ENCODE assay signal across 8 mouse cellular contexts in genomic region chr7:81933061-81933600, GRCm38 (mm10). TPM values are rescaled to one million over a fixed set of nuclear protein-coding genes. Genes with fewer than 3 reads are reported as not detected.
DNase-seq lines count a peak whose midpoint lies in the region; ATAC-seq and TF ChIP-seq lines count a peak whose summit lies in the region.

No protein-coding gene starts in this region.

- WGBS in intestine, embryonic 14.5 days, result 4% methylated on average over 23 of the region's 23 CpGs
- 4% methylated on average over 23 of the region's 23 CpGs for WGBS in midbrain, embryonic 14.5 days

- H3K9ac ChIP-seq in intestine, embryonic 14.5 days (ENCODE audit: low read length), result peak overlapping the region; percentile 86
- H3K9ac ChIP-seq in midbrain, embryonic 14.5 days (replicated peaks; ENCODE audit: low read length), result peak overlapping the region; percentile 100

- H3K36me3 ChIP-seq in testis, adult 2 months (ENCODE audit: control insufficient read depth, insufficient read depth, low read length), result no peaks in the 10 kb centered on the region
- no peaks in the 10 kb centered on the region for H3K36me3 ChIP-seq in intestine, embryonic 14.5 days (ENCODE audit: control insufficient read depth, insufficient read depth, low read length)
- H3K36me3 ChIP-seq in midbrain, embryonic 14.5 days (ENCODE audit: control insufficient read depth, insufficient read depth, low read length), result no peaks in the 10 kb centered on the region

- no peaks in the 10 kb centered on the region for H3K27me3 ChIP-seq in testis, adult 2 months (ENCODE audit: control insufficient read depth, insufficient read depth, low read length)
- H3K27me3 ChIP-seq in intestine, embryonic 14.5 days (replicated peaks; ENCODE audit: control insufficient read depth, insufficient read depth, low read length), result no peaks in the 10 kb centered on the region; the same call in 1 of the 2 replicates
- H3K27me3 ChIP-seq in midbrain, embryonic 14.5 days (ENCODE audit: control insufficient read depth, insufficient read depth, low read length), result no peaks in the 10 kb centered on the region

- no peak for TF ChIP-seq POLR2A in testis, adult 2 months (IDR thresholded peaks at IDR 0.05; ENCODE audit: control insufficient read depth, low read depth, low read length)

- no peak for TF ChIP-seq CTCF in testis, adult 2 months (IDR thresholded peaks at IDR 0.05; ENCODE audit: control insufficient read depth, insufficient read depth, insufficient replicate concordance, low read depth, low read length)

- peak overlapping the region; percentile 57 for H3K4me2 ChIP-seq in intestine, embryonic 14.5 days (ENCODE audit: low read length)
- H3K4me2 ChIP-seq in midbrain, embryonic 14.5 days (ENCODE audit: low read length), result peak overlapping the region; percentile 79

- peak; percentile 30 for DNase-seq in cerebellum, adult 11-12 months
- DNase-seq in testis, postnatal 10 days (ENCODE audit: low spot score), result no peak
- DNase-seq in intestine, embryonic 14.5 days (ENCODE audit: low spot score), result no peak
- no peak for DNase-seq in midbrain, embryonic 14.5 days
- DNase-seq in layer of hippocampus, adult 9-11 months, result no peak

- H3K27ac ChIP-seq in testis, adult 2 months (ENCODE audit: control insufficient read depth, insufficient read depth, low read depth, low read length), result peak overlapping the region; percentile 85
- peak overlapping the region; percentile 92 for H3K27ac ChIP-seq in intestine, embryonic 14.5 days (ENCODE audit: low read depth)
- peak overlapping the region; percentile 99 for H3K27ac ChIP-seq in midbrain, embryonic 14.5 days (replicated peaks; ENCODE audit: low read depth, low read length)

- peaks cover 12% of the 10 kb centered on the region for H3K4me1 ChIP-seq in testis, adult 2 months (ENCODE audit: control insufficient read depth, insufficient read depth, low read length)
- peaks cover 9% of the 10 kb centered on the region for H3K4me1 ChIP-seq in intestine, embryonic 14.5 days (replicated peaks; ENCODE audit: control insufficient read depth, insufficient read depth, low read length)
- peaks cover 29% of the 10 kb centered on the region for H3K4me1 ChIP-seq in midbrain, embryonic 14.5 days (ENCODE audit: control insufficient read depth, insufficient read depth, low read length)

- no peaks in the 10 kb centered on the region for H3K9me3 ChIP-seq in intestine, embryonic 14.5 days (ENCODE audit: control insufficient read depth, low read length)
- H3K9me3 ChIP-seq in midbrain, embryonic 14.5 days (ENCODE audit: control insufficient read depth, low read length), result no peaks in the 10 kb centered on the region

- H3K4me3 ChIP-seq in testis, adult 2 months (ENCODE audit: control insufficient read depth, low read depth, low read length), result peak overlapping the region; percentile 93
- H3K4me3 ChIP-seq in intestine, embryonic 14.5 days (ENCODE audit: low read depth, low read length), result peak overlapping the region; percentile 72
- peak overlapping the region; percentile 96 for H3K4me3 ChIP-seq in midbrain, embryonic 14.5 days (replicated peaks; ENCODE audit: low read depth, low read length)

- ATAC-seq in cerebellum, adult (ENCODE audit: insufficient number of reproducible peaks, low FRiP score, low TSS enrichment), result no peak
- ATAC-seq in intestine, embryonic 14.5 days (replicated peaks; ENCODE audit: low FRiP score, low TSS enrichment, low read depth), result peak; percentile 25; the same call in 1 of the 2 replicates
- peak; percentile 31 for ATAC-seq in midbrain, embryonic 14.5 days (ENCODE audit: low FRiP score, low TSS enrichment)
- ATAC-seq in erythroblast, adult 5-6 weeks (replicated peaks; ENCODE audit: low FRiP score, poor library complexity, severe bottlenecking), result no peak

RNA-seq across cellular contexts. Expression of gene Hdgfl3, which starts 1.1 kb away (rescaled TPM):
- polyA plus RNA-seq in testis, adult 2 months (2012; rRNA removed), result 4.2 and 4.3 TPM in 2 replicates
- polyA plus RNA-seq in intestine, embryonic 14.5 days (2014; fragmentation: Nextera tagmentation; extraction: Ambion mirVana), result 17.5 and 19.1 TPM in 2 replicates
- 99.2 and 99.4 TPM in 2 replicates for polyA plus RNA-seq in midbrain, embryonic 14.5 days (2014; fragmentation: Nextera tagmentation; extraction: Ambion mirVana)
- not detected in 2 replicates for total RNA-seq in erythroblast, adult 5-6 weeks (2015; ENCODE audit: low replicate concordance)
- 0.28 TPM in 1 of 2 replicates, not detected in the other for total RNA-seq in erythroblast, adult 5-6 weeks (2017; ENCODE audit: low replicate concordance)

RNA-seq across cellular contexts. Expression of gene Bnc1, which starts 59.0 kb away (rescaled TPM):
- 0.96 and 1.2 TPM in 2 replicates for polyA plus RNA-seq in testis, adult 2 months (2012; rRNA removed)
- 6.2 and 7.2 TPM in 2 replicates for polyA plus RNA-seq in intestine, embryonic 14.5 days (2014; fragmentation: Nextera tagmentation; extraction: Ambion mirVana)
- 0.27 and 0.30 TPM in 2 replicates for polyA plus RNA-seq in midbrain, embryonic 14.5 days (2014; fragmentation: Nextera tagmentation; extraction: Ambion mirVana)
- total RNA-seq in erythroblast, adult 5-6 weeks (2015; ENCODE audit: low replicate concordance), result not detected in 2 replicates
- not detected in 2 replicates for total RNA-seq in erythroblast, adult 5-6 weeks (2017; ENCODE audit: low replicate concordance)

Comparison
In these comparisons a context has a peak if more than half of its experiments do, and no peak if none do; other contexts are left out.
1. ATAC-seq: peak in intestine, embryonic 14.5 days (single experiment) and midbrain, embryonic 14.5 days (single experiment); none in cerebellum, adult (single experiment) and erythroblast, adult 5-6 weeks (single experiment).
2. Peak in every context shown above with its lines, with median percentiles within 50 percentile points of each other: H3K27ac ChIP-seq and H3K4me3 ChIP-seq.